Mouse (Mus musculus): ENCODE data around the gene Spata31d1a.

DNA sequence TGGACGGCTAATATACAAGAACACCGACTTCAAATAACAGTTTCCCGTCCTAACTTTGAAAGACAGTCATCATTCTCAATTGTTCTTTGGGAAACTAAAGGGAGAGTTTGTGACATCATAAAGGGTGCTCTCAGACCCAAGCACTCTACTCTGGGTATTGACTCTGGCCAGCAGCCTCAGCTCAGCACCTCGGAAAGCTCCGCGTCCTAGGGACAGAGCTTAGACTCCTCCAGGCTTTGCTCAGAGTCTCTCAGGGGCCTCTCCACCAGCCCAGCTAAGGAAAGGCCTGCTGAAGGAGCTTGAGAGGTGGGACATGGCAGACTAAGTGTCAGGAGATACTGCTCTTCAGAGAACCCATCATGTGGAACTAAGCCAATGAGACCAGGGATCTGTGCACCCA, 36.0 kb upstream of the Spata31d1a start:
- TF ChIP-seq CTCF (IDR thresholded peaks at IDR 0.05), result no peak
- TF ChIP-seq EP300 (IDR thresholded peaks at IDR 0.05), result no peak
